Mouse (Mus musculus) stomach, embryonic 15.5 days (tissue): ENCODE results near the gene Proser3. TPM values are rescaled to one million over a fixed set of nuclear protein-coding genes. Genes with fewer than 3 reads are reported as not detected.
A peak's percentile ranks its signal among the peaks of the same experiment; 100 is the strongest.

Experiments
- ATAC-seq: fragments of 200-750 bp; cut with Nextera tagmentation; 2 replicates; pipeline ENCODE4 v1.8.0; 2017; ENCODE audit warnings: low read depth, moderate number of reproducible peaks, moderate TSS enrichment; ENCODE audit not compliant: insufficient read depth, low FRiP score
- H3K27ac ChIP-seq: fragments of 300-500 bp; sonication (generic); 2 replicates; pipeline ENCODE4 v1.5.1; 2015; ENCODE audit warnings: mild to moderate bottlenecking, inconsistent platforms
- H3K27me3 ChIP-seq: fragments of 300-500 bp; sonication (generic); replicated peaks from 2 replicates; pipeline ENCODE4 v1.6.1; 2015; ENCODE audit warnings: inconsistent platforms
- H3K36me3 ChIP-seq: fragments of 300-500 bp; sonication (generic); 2 replicates; pipeline ENCODE4 v1.6.1; 2015; ENCODE audit warnings: inconsistent platforms
- H3K4me1 ChIP-seq: fragments of 300-500 bp; sonication (generic); 2 replicates; pipeline ENCODE4 v1.6.1; 2015; ENCODE audit warnings: inconsistent platforms
- H3K4me2 ChIP-seq: fragments of 300-500 bp; sonication (generic); 2 replicates; pipeline ENCODE4 v1.6.1; 2015; ENCODE audit warnings: mild to moderate bottlenecking, inconsistent platforms
- H3K4me3 ChIP-seq: fragments of 300-500 bp; sonication (generic); replicated peaks from 2 replicates; pipeline ENCODE4 v1.5.1; 2015; ENCODE audit warnings: inconsistent platforms
- H3K9ac ChIP-seq: fragments of 300-500 bp; sonication (generic); 2 replicates; pipeline ENCODE4 v1.6.1; 2015; ENCODE audit warnings: inconsistent platforms
- H3K9me3 ChIP-seq: fragments of 300-500 bp; sonication (generic); 2 replicates; pipeline ENCODE4 v1.6.1; 2016; ENCODE audit warnings: inconsistent platforms
- WGBS: fragments of 180-500 bp; shearing (Covaris S2); methylation state at CpG from one replicate; pipeline ENCODE4 v1.1.7; 2015; 5-methylcytosine and 5-hydroxymethylcytosine counted together
- polyA plus RNA-seq: library from polyadenylated mRNA; unstranded; fragments of >200 nt; fragmentation: Nextera tagmentation; extraction: Ambion mirVana; gene quantifications from 2 replicates; pipeline ENCODE4 v1.2.1, GENCODE M21; 2015

The Proser3 gene
- polyA plus RNA-seq, 1 experiment from 2014 or later = 11.1 TPM

DNA sequence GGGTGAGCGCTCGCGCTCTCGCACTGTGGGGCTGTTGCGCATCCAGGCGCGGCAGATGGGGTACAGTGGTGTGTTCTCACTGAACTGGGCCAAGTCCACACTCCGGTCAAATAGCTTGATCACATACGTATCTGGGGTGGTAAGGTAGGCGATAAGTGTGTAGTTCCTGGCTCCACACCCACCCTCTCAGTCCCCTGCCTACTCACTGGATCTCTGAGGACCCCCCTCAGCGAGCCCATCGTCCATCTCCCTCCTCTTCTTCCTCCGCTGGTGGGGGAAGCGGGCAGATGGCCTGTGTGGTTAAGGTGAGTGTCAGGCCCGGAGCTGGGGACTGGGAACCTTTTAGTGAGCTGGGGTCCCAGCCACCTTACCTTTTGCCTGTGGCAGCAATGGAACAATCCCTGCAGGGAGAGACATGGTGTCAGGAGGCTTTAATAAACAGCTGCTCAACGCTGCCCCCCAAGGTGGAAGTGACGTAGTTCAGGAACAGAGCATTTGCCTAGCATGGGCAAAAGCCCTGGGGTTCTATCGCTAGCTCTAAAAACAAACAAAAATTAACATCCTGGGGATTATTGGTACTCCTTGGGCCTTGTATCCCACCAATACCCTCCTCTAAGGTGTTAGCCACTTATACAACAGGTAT is 4.9 kb upstream of the Proser3 start:
- Histone ChIP-seq H3K36me3 (peaks cover 23% of the 10 kb centered on the region), H3K9ac (no peak overlapping the region), H3K9me3 (no peaks in the 10 kb centered on the region), H3K4me2 (no peak overlapping the region), H3K4me3 (no peak overlapping the region), H3K27me3 (no peaks in the 10 kb centered on the region), H3K4me1 (peaks cover 19% of the 10 kb centered on the region), H3K27ac (no peak overlapping the region)
- WGBS = 92% methylated on average over 18 of the region's 18 CpGs
- ATAC-seq = no peak

DNA sequence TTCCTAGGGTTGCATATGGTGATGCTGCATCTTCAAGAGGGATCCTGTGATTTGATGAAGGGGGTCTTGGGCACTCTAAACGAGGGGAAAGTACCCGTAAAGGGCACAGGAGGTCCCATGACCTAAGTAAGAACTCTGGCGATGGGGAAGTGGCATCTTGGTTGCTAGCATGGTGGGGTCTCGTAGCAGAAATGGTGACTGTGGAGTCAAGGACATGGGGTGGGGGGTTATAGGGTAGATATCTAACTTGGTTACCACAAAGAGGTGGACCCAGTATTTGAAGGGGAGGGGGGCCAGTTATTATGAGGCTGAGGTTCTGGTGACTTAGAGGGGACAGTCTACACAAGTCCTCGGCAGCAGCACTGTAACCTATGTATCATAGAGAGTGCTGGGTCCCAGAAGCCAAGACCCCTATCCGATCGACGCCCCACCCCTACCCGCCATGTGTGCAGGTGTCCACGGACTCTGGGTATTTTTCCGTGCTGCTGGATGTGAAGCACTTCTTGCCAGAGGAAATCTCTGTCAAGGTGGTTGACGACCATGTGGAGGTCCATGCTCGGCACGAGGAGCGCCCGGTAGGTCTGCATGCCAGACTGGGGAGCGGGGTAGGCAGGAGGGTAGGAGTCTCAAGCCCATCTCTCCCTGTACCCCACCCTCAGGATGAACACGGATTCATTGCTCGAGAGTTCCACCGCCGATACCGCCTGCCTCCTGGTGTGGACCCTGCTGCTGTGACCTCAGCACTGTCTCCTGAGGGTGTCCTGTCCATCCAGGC is 1.9 kb upstream of the Proser3 start:
- H3K4me2 ChIP-seq = peak overlapping the region; percentile 97
- 80% methylated on average over 22 of the region's 22 CpGs for WGBS
- peaks cover 19% of the 10 kb centered on the region for H3K4me1 ChIP-seq
- no peak for ATAC-seq
- peak overlapping the region; percentile 99; the same call in 1 of the 2 replicates for H3K27ac ChIP-seq
- H3K9ac ChIP-seq = no peak overlapping the region
- H3K27me3 ChIP-seq = no peaks in the 10 kb centered on the region
- H3K4me3 ChIP-seq = peak overlapping the region; percentile 76
- no peaks in the 10 kb centered on the region for H3K9me3 ChIP-seq
- peaks cover 23% of the 10 kb centered on the region for H3K36me3 ChIP-seq

DNA sequence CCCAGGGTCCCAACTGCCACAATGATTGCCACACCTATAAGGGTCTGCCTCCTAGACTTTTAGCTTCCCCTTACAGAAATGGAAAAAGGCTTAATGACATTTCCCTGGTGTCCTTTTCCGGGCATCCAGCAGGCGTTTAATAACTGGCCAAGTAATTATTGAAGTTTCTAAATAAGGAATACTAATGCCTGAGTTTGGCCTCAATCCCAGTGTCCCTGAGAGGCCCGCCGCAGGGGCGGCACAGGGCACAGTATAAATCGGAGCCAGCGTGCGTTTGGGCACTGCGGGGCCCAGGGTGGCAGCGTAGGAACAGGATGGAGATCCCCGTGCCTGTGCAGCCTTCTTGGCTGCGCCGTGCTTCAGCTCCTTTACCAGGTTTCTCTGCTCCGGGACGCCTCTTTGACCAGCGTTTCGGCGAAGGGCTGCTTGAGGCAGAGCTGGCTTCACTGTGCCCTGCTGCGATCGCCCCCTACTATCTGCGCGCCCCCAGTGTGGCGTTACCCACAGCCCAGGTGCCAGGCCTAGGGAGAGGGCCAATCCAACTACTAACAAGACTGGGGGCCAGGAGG is 1.0 kb upstream of the Proser3 start:
- peaks cover 11% of the 10 kb centered on the region for H3K4me1 ChIP-seq
- no peak; the same call in 1 of the 2 replicates for ATAC-seq
- peak overlapping the region; percentile 99 for H3K27ac ChIP-seq
- 4% methylated on average over 23 of the region's 23 CpGs for WGBS
- no peaks in the 10 kb centered on the region for H3K9me3 ChIP-seq
- peak overlapping the region; percentile 77 for H3K9ac ChIP-seq
- no peaks in the 10 kb centered on the region for H3K27me3 ChIP-seq
- peaks cover 23% of the 10 kb centered on the region for H3K36me3 ChIP-seq
- peak overlapping the region; percentile 76 for H3K4me3 ChIP-seq
- peak overlapping the region; percentile 97 for H3K4me2 ChIP-seq

DNA sequence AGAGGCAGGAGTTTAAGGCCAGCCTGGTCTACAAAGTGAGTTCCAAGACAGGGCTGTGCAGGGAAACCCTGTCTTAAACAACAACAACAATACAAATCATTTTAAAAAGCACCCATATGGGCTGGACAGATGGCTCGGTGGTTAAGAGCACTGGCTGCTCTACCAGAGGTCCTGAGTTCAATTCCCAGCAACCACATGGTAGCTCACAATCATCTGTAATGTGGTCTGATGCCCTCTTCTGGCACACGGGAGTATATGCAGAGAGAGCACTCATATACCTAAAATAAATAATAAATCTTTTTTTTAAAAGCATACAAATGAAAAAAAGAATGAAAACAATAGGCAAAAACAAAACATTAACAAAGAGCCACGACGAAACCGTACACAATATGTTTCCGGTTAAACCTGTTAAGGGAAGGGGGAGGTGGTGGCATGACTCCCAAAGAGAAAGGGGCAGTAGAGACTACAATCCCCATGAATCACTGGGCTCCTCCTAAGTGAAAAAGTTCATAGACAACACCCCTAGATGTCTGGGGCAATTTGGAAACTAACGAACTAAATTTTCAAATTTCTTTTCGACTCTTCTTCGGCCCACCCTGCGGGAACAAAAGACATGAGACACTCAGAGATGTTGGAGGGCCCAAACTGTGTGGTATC is 526 bp downstream of the Proser3 start:
- Histone ChIP-seq H3K4me2 (peak overlapping the region; percentile 97), H3K9me3 (no peaks in the 10 kb centered on the region), H3K27me3 (no peaks in the 10 kb centered on the region), H3K9ac (peak overlapping the region; percentile 46; the same call in 1 of the 2 replicates), H3K4me3 (peak overlapping the region; percentile 76), H3K36me3 (peaks cover 16% of the 10 kb centered on the region), H3K27ac (peak overlapping the region; percentile 99), H3K4me1 (peaks cover 10% of the 10 kb centered on the region)
- peak; percentile 41; the same call in 1 of the 2 replicates for ATAC-seq
- WGBS = 2% methylated on average over 10 of the region's 10 CpGs

DNA sequence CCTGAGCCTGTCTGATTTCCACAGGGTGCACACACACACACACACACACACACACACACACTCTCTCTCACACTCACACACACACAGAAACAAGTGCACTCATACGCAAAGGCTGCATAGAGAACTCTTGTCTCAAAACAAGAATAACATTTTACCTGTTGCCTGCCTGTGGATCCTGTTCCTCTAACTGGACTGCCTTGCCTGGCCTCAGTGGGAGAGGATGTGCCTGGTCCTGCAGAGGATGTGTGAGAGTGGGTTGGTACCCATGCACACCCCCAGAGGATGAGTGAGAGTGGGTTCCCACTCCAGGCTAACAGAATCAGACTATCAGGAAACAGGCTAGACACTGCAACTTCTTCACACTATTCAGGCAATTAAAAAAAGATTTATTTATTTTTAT is 1.5 kb downstream of the Proser3 start:
- no peak overlapping the region for H3K4me3 ChIP-seq
- no peaks in the 10 kb centered on the region for H3K27me3 ChIP-seq
- no peak overlapping the region for H3K9ac ChIP-seq
- peaks cover 10% of the 10 kb centered on the region for H3K4me1 ChIP-seq
- H3K27ac ChIP-seq = no peak overlapping the region
- H3K4me2 ChIP-seq = no peak overlapping the region
- no peaks in the 10 kb centered on the region for H3K9me3 ChIP-seq
- peaks cover 15% of the 10 kb centered on the region for H3K36me3 ChIP-seq
- no peak for ATAC-seq
- 100% methylated on average over 1 of the region's 1 CpGs for WGBS

DNA sequence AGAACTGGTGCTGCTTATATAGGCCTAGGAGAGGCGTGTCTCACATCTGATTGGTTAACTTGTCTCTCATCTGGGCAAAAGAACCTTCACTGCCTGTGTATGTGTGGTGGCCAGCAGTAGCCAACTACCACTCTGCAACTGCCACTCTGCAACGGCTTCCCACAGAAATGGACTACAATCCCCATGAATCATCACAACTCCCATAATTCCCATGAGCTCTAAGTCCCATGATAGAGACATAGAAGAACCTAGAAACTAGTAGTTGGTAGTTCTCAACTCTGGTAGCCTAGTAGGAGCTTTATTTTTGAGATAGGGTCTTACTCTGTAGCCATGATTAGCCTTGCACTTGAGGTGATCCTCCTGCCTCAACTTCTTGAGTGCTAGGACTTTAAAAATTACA is 2.2 kb downstream of the Proser3 start:
- 87% methylated on average over 2 of the region's 2 CpGs for WGBS
- no peak for ATAC-seq
- H3K27ac ChIP-seq = no peak overlapping the region
- H3K36me3 ChIP-seq = peaks cover 8% of the 10 kb centered on the region
- H3K27me3 ChIP-seq = no peaks in the 10 kb centered on the region
- H3K9ac ChIP-seq = no peak overlapping the region
- H3K9me3 ChIP-seq = no peaks in the 10 kb centered on the region
- H3K4me2 ChIP-seq = no peak overlapping the region
- no peak overlapping the region for H3K4me3 ChIP-seq
- H3K4me1 ChIP-seq = peaks cover 10% of the 10 kb centered on the region

DNA sequence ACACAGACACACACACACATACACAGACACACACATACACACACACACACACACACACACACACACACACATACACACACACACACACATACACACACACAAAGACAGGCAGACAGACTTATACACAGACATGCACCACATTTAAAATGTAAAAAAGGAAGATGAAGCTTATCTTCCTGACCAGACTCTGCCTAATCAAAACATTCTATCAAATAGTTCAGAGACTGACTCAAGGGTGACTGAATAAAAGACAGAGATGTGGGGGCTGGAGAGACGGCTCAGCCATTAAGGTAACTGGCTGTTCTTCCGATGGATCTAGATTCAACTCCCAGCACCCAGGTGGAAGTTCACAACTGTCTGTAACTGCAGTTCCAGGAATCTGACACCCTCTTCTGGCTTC is 7.8 kb downstream of the Proser3 start:
- WGBS = 81% methylated on average over 2 of the region's 2 CpGs
- H3K4me2 ChIP-seq = no peak overlapping the region
- H3K9me3 ChIP-seq = no peaks in the 10 kb centered on the region
- no peaks in the 10 kb centered on the region for H3K4me1 ChIP-seq
- ATAC-seq = no peak
- H3K27ac ChIP-seq = no peak overlapping the region
- peaks cover 23% of the 10 kb centered on the region for H3K36me3 ChIP-seq
- no peak overlapping the region for H3K9ac ChIP-seq
- no peak overlapping the region for H3K4me3 ChIP-seq
- no peaks in the 10 kb centered on the region for H3K27me3 ChIP-seq

DNA sequence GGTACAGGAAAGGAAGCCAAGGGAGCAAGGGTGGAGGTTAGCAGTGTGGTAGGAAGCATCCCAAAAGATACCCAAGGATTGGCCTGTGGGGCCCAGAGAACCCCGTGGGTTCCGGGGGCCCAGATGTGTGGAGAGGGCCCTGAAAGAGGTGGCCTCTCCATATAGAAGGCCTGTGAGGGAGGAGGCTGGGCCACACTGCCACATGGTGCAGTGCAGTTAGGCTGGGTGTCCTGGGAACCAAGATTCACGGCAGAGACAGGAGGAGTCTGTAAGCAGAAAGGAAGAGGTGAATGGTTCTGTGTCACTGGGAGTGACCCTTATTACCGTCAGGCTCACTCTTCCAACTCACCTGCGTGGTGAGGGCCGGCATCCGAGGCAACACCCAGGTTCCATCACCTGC is 11.5 kb downstream of the Proser3 start:
- Histone ChIP-seq H3K9ac (no peak overlapping the region), H3K9me3 (no peaks in the 10 kb centered on the region), H3K4me1 (0 out of 2 replicates have a peak, but pooled peaks cover under 1% of the 10 kb centered on the region), H3K27me3 (no peaks in the 10 kb centered on the region), H3K4me2 (no peak overlapping the region), H3K36me3 (peaks cover 16% of the 10 kb centered on the region; the same call in 1 of the 2 replicates), H3K27ac (no peak overlapping the region), H3K4me3 (no peak overlapping the region)
- WGBS = 88% methylated on average over 7 of the region's 7 CpGs
- ATAC-seq = no peak

DNA sequence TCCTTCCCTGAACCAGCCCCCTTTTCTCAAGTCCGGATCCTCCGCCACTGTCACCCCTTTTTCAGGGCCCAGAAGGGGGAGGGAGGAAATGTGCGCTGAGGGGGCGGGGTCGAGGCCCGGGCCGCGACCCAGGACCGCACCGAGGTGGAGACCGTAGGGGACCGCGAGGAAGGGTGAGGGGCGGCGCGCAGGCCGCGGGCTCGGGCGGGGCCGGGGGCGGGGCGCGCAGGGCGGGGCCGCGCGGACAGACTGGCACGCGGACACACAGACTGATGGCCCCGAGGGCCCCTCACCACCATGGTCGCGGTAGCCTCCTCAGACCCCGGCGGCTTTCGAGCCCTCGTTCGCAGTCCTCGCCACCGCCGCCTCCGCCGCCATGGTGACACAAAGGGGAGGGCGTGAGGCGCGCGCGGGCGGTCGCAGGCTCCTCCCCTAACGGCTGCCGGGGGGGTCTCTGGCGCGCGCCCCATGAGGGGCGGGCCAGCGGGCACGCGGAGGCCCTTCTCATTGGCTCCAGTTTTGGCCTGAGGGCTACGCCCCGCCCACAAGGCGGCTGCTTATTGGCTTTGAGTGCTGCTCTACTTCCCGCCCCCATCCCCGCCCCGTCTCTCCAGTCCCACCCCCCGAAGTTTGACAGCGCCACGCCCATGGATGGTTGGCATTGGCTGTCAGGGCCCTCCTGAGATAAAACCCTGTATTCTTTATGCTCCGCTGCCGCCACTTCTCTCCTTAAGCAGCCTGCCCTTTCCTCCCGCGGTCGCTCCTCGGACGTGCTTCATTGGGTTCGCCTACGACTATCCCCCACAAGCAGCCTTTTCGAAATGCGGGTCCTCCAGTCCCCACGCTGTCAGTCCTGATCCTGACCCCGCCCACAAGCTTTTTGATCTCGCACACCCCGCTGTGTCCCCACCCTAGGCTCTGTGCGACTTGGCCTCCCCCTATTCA is 17.2 kb downstream of the Proser3 start, which contains the start of gene Arhgap33:
TSS of gene Arhgap33 (minus strand) at position 428 of the 945 bp plus-strand sequence.
- Histone ChIP-seq H3K27me3 (no peaks in the 10 kb centered on the region), H3K9ac (peak within 1 kb of the TSS; percentile 54), H3K27ac (peak within 1 kb of the TSS; percentile 36; the same call in 1 of the 2 replicates), H3K4me2 (peak within 1 kb of the TSS; percentile 96), H3K36me3 (peaks cover 19% of the 10 kb centered on the region), H3K4me1 (peaks cover 15% of the 10 kb centered on the region; the same call in 1 of the 2 replicates), H3K4me3 (peak within 1 kb of the TSS; percentile 72), H3K9me3 (no peaks in the 10 kb centered on the region)
- under 1% methylated on average over 70 of the region's 84 CpGs for WGBS
- ATAC-seq = peak; percentile 96

DNA sequence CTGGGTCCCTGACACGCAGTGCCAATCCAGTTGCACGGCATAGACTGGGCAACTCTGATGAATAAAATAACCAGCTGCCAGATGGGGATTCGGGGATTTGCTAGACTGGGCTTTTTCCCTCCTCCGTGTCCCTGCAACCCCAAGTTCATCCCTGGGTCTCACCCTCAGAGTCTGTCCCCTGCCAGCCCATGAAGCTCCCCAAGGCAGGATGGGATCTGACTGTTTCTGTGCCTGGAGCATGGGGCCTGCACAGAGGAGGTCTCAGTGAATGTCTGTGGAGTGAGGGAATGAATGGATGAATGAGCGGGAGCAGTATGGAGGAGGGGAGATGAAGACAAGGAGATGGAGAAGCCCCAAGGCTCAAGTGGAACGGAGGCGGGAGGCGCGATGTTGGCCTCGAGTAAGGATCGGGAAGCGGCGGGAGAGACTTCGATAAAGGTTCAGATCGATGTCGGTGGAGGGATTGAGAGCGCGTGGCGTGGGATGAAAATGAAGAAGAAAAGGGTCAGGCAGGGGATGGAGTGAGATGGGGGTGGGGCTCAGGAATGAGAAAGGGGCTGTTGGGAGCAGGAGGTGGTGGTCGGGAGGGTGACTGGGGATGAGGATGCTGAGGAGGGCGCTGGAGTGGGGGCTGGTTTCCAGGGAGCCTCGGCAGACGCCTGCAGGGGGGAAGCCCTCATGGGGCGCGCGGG is 18.0 kb downstream of the Proser3 start:
- Histone ChIP-seq H3K4me3 (peak overlapping the region; percentile 72), H3K9ac (peak overlapping the region; percentile 54), H3K9me3 (no peaks in the 10 kb centered on the region), H3K27ac (0 out of 2 replicates have a peak overlapping the region, but pooled peaks have one; percentile 36), H3K36me3 (peaks cover 25% of the 10 kb centered on the region), H3K4me1 (peaks cover 15% of the 10 kb centered on the region; the same call in 1 of the 2 replicates), H3K27me3 (no peaks in the 10 kb centered on the region), H3K4me2 (peak overlapping the region; percentile 96)
- 8% methylated on average over 26 of the region's 26 CpGs for WGBS
- ATAC-seq = peak; percentile 6; the same call in 1 of the 2 replicates
